21 mouse cellular contexts compared by ENCODE assay signal in genomic region chr2:144764116-144764788, GRCm38 (mm10). TPM values are rescaled to one million over a fixed set of nuclear protein-coding genes. Genes with fewer than 3 reads are reported as not detected.
DNase-seq lines count a peak whose midpoint lies in the region; ATAC-seq and TF ChIP-seq lines count a peak whose summit lies in the region.
"Had no signal": no experiment of that assay in that cellular context is flagged by ENCODE, and none has a peak within 500 bp of the region (broad histone marks: within the 10 kb centered on the region; RNA-seq: fewer than 3 reads in every experiment).

No protein-coding gene starts in this region.

- no peaks in the 10 kb centered on the region for H3K27me3 ChIP-seq in forebrain, embryonic 11.5 days (ENCODE audit: control insufficient read depth, insufficient read depth, low read length)
- H3K27me3 ChIP-seq in forebrain, embryonic 16.5 days (replicated peaks; ENCODE audit: control insufficient read depth, insufficient read depth, low read length) = no peaks in the 10 kb centered on the region
- no peaks in the 10 kb centered on the region for H3K27me3 ChIP-seq in midbrain, embryonic 13.5 days
- H3K27me3 ChIP-seq in kidney, embryonic 16.5 days (ENCODE audit: insufficient read depth, low read length) = no peaks in the 10 kb centered on the region
- H3K27me3 ChIP-seq: heart, embryonic 15.5 days; Patski had no signal

- H3K4me3 ChIP-seq in forebrain, embryonic 11.5 days (ENCODE audit: low read depth, low read length) = no peak overlapping the region
- H3K4me3 ChIP-seq in forebrain, embryonic 16.5 days (replicated peaks; ENCODE audit: low read length) = no peak overlapping the region
- H3K4me3 ChIP-seq in midbrain, embryonic 13.5 days (replicated peaks) = no peak overlapping the region
- H3K4me3 ChIP-seq in kidney, embryonic 16.5 days (ENCODE audit: low read length) = no peak overlapping the region
- H3K4me3 ChIP-seq: embryonic facial prominence, embryonic 10.5 days; heart, embryonic 15.5 days; hindbrain, embryonic 10.5 days had no signal

- no peak overlapping the region for H3K4me2 ChIP-seq in forebrain, embryonic 11.5 days (ENCODE audit: low read depth, low read length, severe bottlenecking)
- no peak overlapping the region for H3K4me2 ChIP-seq in forebrain, embryonic 16.5 days (ENCODE audit: low read length)
- H3K4me2 ChIP-seq in midbrain, embryonic 13.5 days (replicated peaks) = no peak overlapping the region
- no peak overlapping the region for H3K4me2 ChIP-seq in kidney, embryonic 16.5 days (replicated peaks; ENCODE audit: low read depth, low read length)
- H3K4me2 ChIP-seq: heart, embryonic 11.5 days; heart, embryonic 15.5 days; hindbrain, embryonic 14.5 days had no signal

- ATAC-seq in forebrain, embryonic 11.5 days (replicated peaks; ENCODE audit: low FRiP score) = peak; percentile 82
- ATAC-seq in forebrain, embryonic 16.5 days = no peak
- peak; percentile 91 for ATAC-seq in midbrain, embryonic 13.5 days
- ATAC-seq in kidney, embryonic 16.5 days (ENCODE audit: low FRiP score, low TSS enrichment) = no peak
- ATAC-seq: activated CD4-positive, CD25-positive, alpha-beta regulatory T cell, adult 4 months; Patski had no signal

- DNase-seq in forebrain, embryonic 11.5 days (ENCODE audit: low spot score) = no peak
- DNase-seq in brain, embryonic 14.5 days (ENCODE audit: low read depth) = peak; percentile 47
- DNase-seq in retina, embryonic 14.5 days (ENCODE audit: low spot score) = peak; percentile 33
- DNase-seq in kidney, adult 18-20 months = no peak
- DNase-seq: adrenal gland, postnatal 25 days; cerebellum, adult 2 months; cerebellum, postnatal 10 days; gastrocnemius, postnatal 36 days; heart, adult 18-20 months had no signal

- H3K36me3 ChIP-seq in forebrain, embryonic 11.5 days (ENCODE audit: control insufficient read depth, insufficient read depth, low read length) = no peaks in the 10 kb centered on the region
- H3K36me3 ChIP-seq in forebrain, embryonic 16.5 days (ENCODE audit: control insufficient read depth, insufficient read depth) = no peaks in the 10 kb centered on the region
- H3K36me3 ChIP-seq in midbrain, embryonic 13.5 days = no peaks in the 10 kb centered on the region
- H3K36me3 ChIP-seq in kidney, embryonic 16.5 days (ENCODE audit: insufficient read depth, low read length) = 0 out of 2 replicates have a peak, but pooled peaks cover 4% of the 10 kb centered on the region
- H3K36me3 ChIP-seq: embryonic facial prominence, embryonic 10.5 days; heart, embryonic 15.5 days; hindbrain, embryonic 10.5 days had no signal

- H3K9me3 ChIP-seq in forebrain, embryonic 11.5 days (ENCODE audit: control insufficient read depth, low read length) = no peaks in the 10 kb centered on the region; the same call in 1 of the 2 replicates
- no peaks in the 10 kb centered on the region; the same call in 1 of the 2 replicates for H3K9me3 ChIP-seq in forebrain, embryonic 16.5 days (ENCODE audit: control insufficient read depth, low read length)
- peaks cover 7% of the 10 kb centered on the region; the same call in 1 of the 2 replicates for H3K9me3 ChIP-seq in midbrain, embryonic 13.5 days
- peaks cover 10% of the 10 kb centered on the region for H3K9me3 ChIP-seq in kidney, embryonic 16.5 days (ENCODE audit: low read length)
- H3K9me3 ChIP-seq: embryonic facial prominence, embryonic 10.5 days; heart, embryonic 15.5 days had no signal

- no peaks in the 10 kb centered on the region for H3K4me1 ChIP-seq in forebrain, embryonic 11.5 days (replicated peaks; ENCODE audit: control insufficient read depth, insufficient read depth, low read length)
- H3K4me1 ChIP-seq in forebrain, embryonic 16.5 days (replicated peaks; ENCODE audit: control insufficient read depth, insufficient read depth, low read length) = no peaks in the 10 kb centered on the region
- H3K4me1 ChIP-seq in midbrain, embryonic 13.5 days (replicated peaks) = peaks cover 8% of the 10 kb centered on the region
- H3K4me1 ChIP-seq in kidney, embryonic 16.5 days (ENCODE audit: insufficient read depth, low read length) = no peaks in the 10 kb centered on the region
- H3K4me1 ChIP-seq: hindbrain, embryonic 10.5 days had no signal

- no peak overlapping the region for H3K9ac ChIP-seq in forebrain, embryonic 11.5 days (ENCODE audit: low read length)
- no peak overlapping the region for H3K9ac ChIP-seq in forebrain, embryonic 16.5 days (replicated peaks; ENCODE audit: low read depth, low read length)
- no peak overlapping the region for H3K9ac ChIP-seq in midbrain, embryonic 13.5 days (replicated peaks)
- no peak overlapping the region for H3K9ac ChIP-seq in kidney, embryonic 16.5 days (replicated peaks; ENCODE audit: low read length)
- H3K9ac ChIP-seq: heart, embryonic 15.5 days; hindbrain, embryonic 14.5 days had no signal

- TF ChIP-seq POLR2A in brain, embryonic 14.5 days (IDR thresholded peaks at IDR 0.05; ENCODE audit: borderline replicate concordance, extremely low read depth, insufficient read depth, insufficient read length, poor library complexity, severe bottlenecking) = no peak

- 42% methylated on average over 7 of the region's 7 CpGs for WGBS in forebrain, embryonic 11.5 days
- WGBS in forebrain, embryonic 16.5 days = 27% methylated on average over 7 of the region's 7 CpGs
- 16% methylated on average over 7 of the region's 7 CpGs for WGBS in midbrain, embryonic 13.5 days
- 85% methylated on average over 7 of the region's 7 CpGs for WGBS in kidney, embryonic 16.5 days

- H3K27ac ChIP-seq in forebrain, embryonic 11.5 days (ENCODE audit: low read depth, low read length) = no peak overlapping the region
- no peak overlapping the region for H3K27ac ChIP-seq in forebrain, embryonic 16.5 days (ENCODE audit: low read length)
- H3K27ac ChIP-seq in midbrain, embryonic 13.5 days = no peak overlapping the region; the same call in 1 of the 2 replicates
- H3K27ac ChIP-seq in kidney, embryonic 16.5 days (ENCODE audit: low read length) = no peak overlapping the region
- H3K27ac ChIP-seq: embryonic facial prominence, embryonic 10.5 days; heart, embryonic 15.5 days; hindbrain, embryonic 10.5 days; hindbrain, embryonic 14.5 days had no signal

- no peak for TF ChIP-seq CTCF in brain, embryonic 14.5 days (IDR thresholded peaks at IDR 0.05; ENCODE audit: borderline replicate concordance, extremely low read depth, insufficient read depth, insufficient read length)

RNA-seq across cellular contexts. Expression of gene Scp2d1, which starts 59.2 kb away (rescaled TPM):
- polyA plus RNA-seq in forebrain, embryonic 11.5 days (2014; fragmentation: Nextera tagmentation; extraction: Ambion mirVana) = not detected in 2 replicates
- not detected in 2 replicates for polyA plus RNA-seq in forebrain, embryonic 16.5 days (2015; fragmentation: Nextera tagmentation; extraction: Ambion mirVana)
- not detected in 2 replicates for polyA plus RNA-seq in brain, embryonic 14.5 days (2012; rRNA removed)
- not detected in 2 replicates for polyA plus RNA-seq in midbrain, embryonic 13.5 days (2015; fragmentation: Nextera tagmentation; extraction: Ambion mirVana)
- polyA plus RNA-seq in kidney, embryonic 16.5 days (2015; fragmentation: Nextera tagmentation; extraction: Ambion mirVana) = not detected in 2 replicates
- polyA plus RNA-seq: activated CD4-positive, CD25-positive, alpha-beta regulatory T cell, adult 4 months; C2C12; cerebellum, adult 2 months; embryonic facial prominence, embryonic 10.5 days; embryonic facial prominence, embryonic 14.5 days; heart, embryonic 11.5 days; heart, embryonic 15.5 days; hindbrain, embryonic 10.5 days; hindbrain, embryonic 14.5 days; Patski had no signal

Comparison
In these comparisons a context has a peak if more than half of its experiments do, and no peak if none do; other contexts are left out.
1. ATAC-seq: peak in forebrain, embryonic 11.5 days (single experiment) and midbrain, embryonic 13.5 days (single experiment); none in forebrain, embryonic 16.5 days (single experiment) and kidney, embryonic 16.5 days (single experiment).
2. DNase-seq: peak in brain, embryonic 14.5 days (single experiment) and retina, embryonic 14.5 days (single experiment); none in forebrain, embryonic 11.5 days (single experiment) and kidney, adult 18-20 months (single experiment).